Mouse (Mus musculus) embryonic facial prominence, embryonic 13.5 days (tissue): ENCODE data around the gene Sapcd1. TPM values are rescaled to one million over a fixed set of nuclear protein-coding genes. Genes with fewer than 3 reads are reported as not detected.
"Not testable (repeated sequence)": the region's sequence is repeated elsewhere in the genome, so short reads cannot be mapped to it uniquely, and the experiment has no call there.

ENCODE experiments used
- ATAC-seq: fragments of 200-750 bp; cut with Nextera tagmentation; 2 replicates; pipeline ENCODE4 v1.8.0; 2017; ENCODE audit warnings: low read depth; ENCODE audit not compliant: insufficient number of reproducible peaks, insufficient read depth, low FRiP score, low TSS enrichment
- H3K27ac ChIP-seq: fragments of 300-500 bp; sonication (generic); 2 replicates; pipeline ENCODE4 v1.5.1; 2015; ENCODE audit warnings: moderate library complexity, mild to moderate bottlenecking, inconsistent platforms
- H3K27me3 ChIP-seq: fragments of 300-500 bp; sonication (generic); 2 replicates; pipeline ENCODE4 v1.6.1; 2015; ENCODE audit warnings: mild to moderate bottlenecking, inconsistent platforms
- H3K36me3 ChIP-seq: fragments of 300-500 bp; sonication (generic); 2 replicates; pipeline ENCODE4 v1.6.1; 2015; ENCODE audit warnings: mild to moderate bottlenecking, inconsistent platforms
- H3K4me1 ChIP-seq: fragments of 300-500 bp; sonication (generic); 2 replicates; pipeline ENCODE4 v1.6.1; 2015; ENCODE audit warnings: inconsistent platforms
- H3K4me2 ChIP-seq: fragments of 300-500 bp; sonication (generic); 2 replicates; pipeline ENCODE4 v1.6.1; 2015; ENCODE audit warnings: moderate library complexity, mild to moderate bottlenecking, inconsistent platforms
- H3K4me3 ChIP-seq: fragments of 300-500 bp; sonication (generic); 2 replicates; pipeline ENCODE4 v1.5.1; 2015; ENCODE audit warnings: mild to moderate bottlenecking, inconsistent platforms
- H3K9ac ChIP-seq: fragments of 300-500 bp; sonication (generic); 2 replicates; pipeline ENCODE4 v1.6.1; 2015; ENCODE audit warnings: mild to moderate bottlenecking, inconsistent platforms
- H3K9me3 ChIP-seq: fragments of 300-500 bp; sonication (generic); 2 replicates; pipeline ENCODE4 v1.6.1; 2016; ENCODE audit warnings: inconsistent platforms
- WGBS: fragments of 180-500 bp; shearing (Covaris S2); methylation state at CpG from one replicate; pipeline ENCODE4 v1.1.7; 2015; ENCODE audit warnings: mixed read lengths; 5-methylcytosine and 5-hydroxymethylcytosine counted together
- polyA plus RNA-seq: library from polyadenylated mRNA; unstranded; fragments of >200 nt; fragmentation: Nextera tagmentation; extraction: Ambion mirVana; gene quantifications from 2 replicates; pipeline ENCODE4 v1.2.1, GENCODE M21; 2015

Sapcd1 gene
- polyA plus RNA-seq, 1 experiment from 2014 or later: 19.5 TPM

DNA sequence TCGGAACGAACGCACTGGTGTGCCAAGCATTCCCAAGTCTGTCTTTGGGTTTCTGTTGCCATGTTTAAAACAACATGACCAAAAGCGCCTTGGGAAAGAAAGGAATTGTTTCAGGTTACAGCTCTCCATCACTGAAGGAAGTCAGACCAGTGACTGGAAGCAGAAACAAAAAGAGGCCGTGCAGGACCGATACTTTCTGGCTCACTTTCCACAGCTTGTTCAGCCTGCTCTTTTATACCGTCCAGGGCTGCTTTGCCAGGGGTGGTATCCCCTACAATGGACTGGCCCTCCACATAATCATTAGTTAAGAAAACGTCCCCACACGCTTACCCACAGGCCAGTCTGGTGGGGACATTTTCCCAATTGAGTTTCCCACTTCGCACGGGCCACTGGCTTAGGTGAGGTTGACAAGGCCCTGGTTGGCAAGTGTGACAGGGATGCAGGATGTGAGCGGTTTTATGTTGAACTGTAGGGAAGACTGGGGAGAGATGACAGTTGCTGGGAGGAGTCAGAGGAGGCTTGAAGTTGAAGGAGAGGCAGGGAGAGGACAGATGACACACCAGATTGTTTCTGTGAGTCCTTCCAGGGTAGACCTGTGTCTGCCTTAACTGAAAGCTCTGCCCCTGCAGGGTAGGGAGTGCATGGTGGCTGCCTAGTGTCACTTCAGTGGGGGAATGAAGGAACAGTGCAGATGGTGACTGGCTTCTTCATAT lies 25.5 kb downstream of the Sapcd1 start:
- Histone ChIP-seq H3K9ac (peak overlapping the region; percentile 98), H3K36me3 (peaks cover 53% of the 10 kb centered on the region)
- WGBS: 6% methylated on average over 12 of the region's 12 CpGs

DNA sequence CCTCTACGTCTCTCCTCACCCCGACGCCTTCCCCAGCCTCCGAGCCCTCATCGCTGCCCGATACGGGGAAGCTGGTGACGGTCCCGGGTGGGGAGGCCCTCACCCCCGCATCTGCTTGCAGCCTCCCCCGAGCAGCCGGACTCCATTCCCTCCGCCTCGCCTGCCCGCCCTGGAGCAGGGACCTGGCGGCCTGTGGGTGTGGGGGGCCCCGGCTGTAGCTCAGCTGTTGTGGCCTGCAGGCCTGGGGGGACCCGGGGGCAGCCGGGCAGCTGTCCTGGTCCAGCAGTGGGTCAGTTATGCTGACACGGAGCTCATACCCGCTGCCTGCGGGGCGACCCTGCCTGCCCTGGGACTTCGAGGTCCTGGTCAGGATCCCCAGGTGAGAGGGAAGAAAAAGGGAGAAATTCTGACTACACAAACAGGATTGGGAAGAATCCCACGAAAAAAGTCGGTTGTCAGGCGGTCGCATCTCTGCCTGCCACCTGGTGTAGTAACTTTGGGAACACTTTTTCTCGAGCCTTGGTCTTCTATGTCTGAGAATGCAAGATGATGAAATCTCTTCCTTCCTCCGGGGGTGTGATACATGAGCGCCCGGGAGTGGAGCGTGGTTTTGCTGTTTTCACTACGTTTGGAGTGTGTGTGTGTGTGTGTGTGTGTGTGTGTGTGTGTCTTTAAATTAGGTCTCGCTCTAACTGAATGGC lies 26.2 kb downstream of the Sapcd1 start:
- peak; percentile 2; the same call in 1 of the 2 replicates for ATAC-seq
- Histone ChIP-seq H3K4me2 (peak overlapping the region; percentile 99), H3K27me3 (no peaks in the 10 kb centered on the region), H3K9me3 (no peaks in the 10 kb centered on the region), H3K4me3 (peak overlapping the region; percentile 90), H3K9ac (peak overlapping the region; percentile 98), H3K27ac (peak overlapping the region; percentile 99), H3K4me1 (peaks cover 33% of the 10 kb centered on the region), H3K36me3 (peaks cover 51% of the 10 kb centered on the region)
- WGBS: under 1% methylated on average over 35 of the region's 35 CpGs

More for the DNA sequence above, 25.5 kb downstream of the Sapcd1 start:
- peaks cover 30% of the 10 kb centered on the region for H3K4me1 ChIP-seq
- no peaks in the 10 kb centered on the region for H3K27me3 ChIP-seq
- no peaks in the 10 kb centered on the region for H3K9me3 ChIP-seq
- peak overlapping the region; percentile 99 for H3K27ac ChIP-seq
- ATAC-seq: no peak
- peak overlapping the region; percentile 90 for H3K4me3 ChIP-seq
- H3K4me2 ChIP-seq: peak overlapping the region; percentile 99

- WGBS: under 1% methylated on average over 79 of the region's 83 CpGs
- H3K27ac ChIP-seq: peak within 1 kb of the TSS; percentile 99
- peaks cover 50% of the 10 kb centered on the region for H3K36me3 ChIP-seq
- peaks cover 33% of the 10 kb centered on the region for H3K4me1 ChIP-seq
- peak; percentile 80 for ATAC-seq
- peak within 1 kb of the TSS; percentile 99 for H3K4me2 ChIP-seq
- peak within 1 kb of the TSS; percentile 98 for H3K9ac ChIP-seq
- H3K4me3 ChIP-seq: peak within 1 kb of the TSS; percentile 90
- H3K27me3 ChIP-seq: no peaks in the 10 kb centered on the region
- H3K9me3 ChIP-seq: no peaks in the 10 kb centered on the region
These were observed 26.9 kb downstream of the Sapcd1 start, which contains the start of gene Vars for GRCm38 (mm10) chr17:35000717-35001451. Gene Vars, plus strand, starts transcription at chr17:35000987.

DNA sequence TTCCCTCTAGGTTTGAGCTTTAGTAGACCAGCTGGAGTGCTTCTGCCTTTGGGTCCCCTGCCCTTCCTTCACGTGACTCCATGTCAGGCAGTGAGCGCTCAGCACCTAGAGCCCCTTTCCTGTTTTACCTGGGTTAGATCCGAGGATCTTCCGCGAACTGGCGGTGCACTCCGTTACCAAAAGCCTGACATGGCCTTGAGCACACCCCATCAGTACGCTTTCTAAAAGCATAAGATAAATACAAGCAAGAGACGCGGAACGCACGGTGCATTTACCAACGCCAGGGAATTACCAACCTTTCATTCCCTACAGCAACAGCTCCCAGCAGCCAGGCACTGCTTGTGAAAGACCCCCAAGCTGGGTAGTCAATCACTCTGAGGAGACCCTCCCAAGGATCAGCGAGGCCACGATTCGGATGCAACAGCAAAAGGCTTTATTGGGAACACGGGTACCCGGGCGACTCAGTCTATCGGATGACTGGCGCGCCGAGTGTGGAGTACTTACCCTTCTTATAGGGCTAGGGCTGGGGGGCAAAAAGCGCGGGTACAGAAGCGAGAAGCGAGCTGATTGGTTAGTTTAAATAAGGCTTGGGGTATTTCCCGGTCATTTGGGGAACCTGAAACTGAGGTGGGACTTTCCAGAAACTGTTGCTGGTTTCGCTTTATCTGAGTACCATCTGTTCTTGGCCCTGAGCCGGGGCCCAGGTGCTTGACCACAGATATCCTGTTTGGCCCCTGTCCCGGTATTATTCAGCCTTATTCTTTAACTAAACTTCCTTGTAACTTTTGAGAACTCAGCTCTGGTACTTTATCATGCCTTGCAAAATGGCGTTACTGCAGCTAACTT lies 27.7 kb downstream of the Sapcd1 start:
- Histone ChIP-seq H3K36me3 (peaks cover 45% of the 10 kb centered on the region), H3K4me2 (peak overlapping the region; percentile 99), H3K27ac (peak overlapping the region; percentile 99), H3K9ac (peak overlapping the region; percentile 98), H3K4me1 (peaks cover 33% of the 10 kb centered on the region), H3K4me3 (peak overlapping the region; percentile 90)
- 24% methylated on average over 30 of the region's 32 CpGs for WGBS
- not testable (repeated sequence) for H3K9me3 ChIP-seq, ATAC-seq, H3K27me3 ChIP-seq

- ATAC-seq: no peak
- Histone ChIP-seq H3K4me3 (peak overlapping the region; percentile 90), H3K27ac (no peak overlapping the region), H3K4me1 (peaks cover 33% of the 10 kb centered on the region), H3K9me3 (no peaks in the 10 kb centered on the region), H3K4me2 (peak overlapping the region; percentile 99), H3K27me3 (no peaks in the 10 kb centered on the region), H3K36me3 (peaks cover 33% of the 10 kb centered on the region), H3K9ac (no peak overlapping the region)
- 95% methylated on average over 15 of the region's 15 CpGs for WGBS
These were observed 29.0 kb downstream of the Sapcd1 start for GRCm38 (mm10) chr17:34998526-34999430.

- Histone ChIP-seq H3K4me1 (peaks cover 19% of the 10 kb centered on the region), H3K4me2 (peak overlapping the region; percentile 17; the same call in 1 of the 2 replicates)
These were observed 30.7 kb downstream of the Sapcd1 start for GRCm38 (mm10) chr17:34997142-34997483.

GRCm38 (mm10) chr17:34996411-34997141 lies 31.2 kb downstream of the Sapcd1 start:
- ATAC-seq: no peak
- Histone ChIP-seq H3K36me3 (peaks cover 39% of the 10 kb centered on the region), H3K4me3 (no peak overlapping the region), H3K27me3 (no peaks in the 10 kb centered on the region), H3K4me1 (peaks cover 18% of the 10 kb centered on the region), H3K4me2 (peak overlapping the region; percentile 17; the same call in 1 of the 2 replicates), H3K9me3 (no peaks in the 10 kb centered on the region), H3K27ac (no peak overlapping the region), H3K9ac (peak overlapping the region; percentile 32; the same call in 1 of the 2 replicates)
- WGBS: 93% methylated on average over 14 of the region's 14 CpGs

More at GRCm38 (mm10) chr17:34997142-34997483, 30.7 kb downstream of the Sapcd1 start:
- H3K36me3 ChIP-seq: peaks cover 36% of the 10 kb centered on the region
- no peaks in the 10 kb centered on the region for H3K9me3 ChIP-seq
- H3K27me3 ChIP-seq: no peaks in the 10 kb centered on the region
- 94% methylated on average over 5 of the region's 5 CpGs for WGBS
- H3K27ac ChIP-seq: no peak overlapping the region
- H3K4me3 ChIP-seq: no peak overlapping the region
- peak overlapping the region; percentile 32 for H3K9ac ChIP-seq
- no peak for ATAC-seq

DNA sequence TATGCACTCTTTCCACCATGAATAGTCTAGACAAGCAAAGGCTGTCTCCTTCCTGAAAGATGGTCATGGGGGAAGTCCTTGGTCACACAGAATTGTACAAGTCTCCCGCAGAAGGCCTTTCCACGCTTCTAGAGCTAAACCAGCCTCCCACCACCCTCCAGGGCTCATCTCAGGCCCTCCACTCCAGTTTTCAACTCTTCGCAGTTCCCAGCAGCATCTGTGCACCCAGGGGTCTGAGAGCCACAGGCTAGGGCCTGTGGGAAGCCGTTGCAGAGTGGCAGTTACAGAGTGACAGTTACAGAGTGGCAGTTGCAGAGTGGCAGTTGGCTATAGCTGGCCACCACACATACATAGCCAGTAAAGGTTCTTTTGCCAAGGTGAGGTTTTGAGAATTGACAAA lies 31.9 kb downstream of the Sapcd1 start:
- Histone ChIP-seq H3K36me3 (peaks cover 45% of the 10 kb centered on the region), H3K4me1 (peaks cover 18% of the 10 kb centered on the region)
- not testable (repeated sequence) for H3K27ac ChIP-seq, H3K9me3 ChIP-seq, H3K4me3 ChIP-seq, ATAC-seq, H3K4me2 ChIP-seq, H3K9ac ChIP-seq, H3K27me3 ChIP-seq
- WGBS: 95% methylated on average over 4 of the region's 4 CpGs

DNA sequence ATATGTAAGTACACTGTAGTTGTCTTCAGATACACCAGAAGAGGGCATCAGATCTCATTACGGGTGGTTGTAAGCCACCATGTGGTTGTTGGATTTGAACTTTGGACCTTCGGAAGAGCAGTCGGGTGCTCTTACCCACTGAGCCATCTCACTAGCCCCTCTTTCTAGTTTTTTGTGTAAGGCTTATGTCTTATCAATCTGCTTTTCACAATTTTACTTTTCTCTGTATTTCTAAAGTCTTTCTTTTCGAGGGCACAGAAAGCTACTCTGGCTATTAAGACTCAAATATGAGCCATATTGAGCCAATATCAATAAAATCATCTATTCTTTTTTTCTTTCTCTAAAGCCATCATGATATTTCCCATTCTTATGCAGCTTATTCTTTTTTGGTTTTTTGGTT lies 32.6 kb downstream of the Sapcd1 start:
- H3K27ac ChIP-seq, H3K9me3 ChIP-seq, ATAC-seq, H3K27me3 ChIP-seq, H3K4me2 ChIP-seq, H3K4me3 ChIP-seq, H3K9ac ChIP-seq: not testable (repeated sequence)
- Histone ChIP-seq H3K36me3 (peaks cover 52% of the 10 kb centered on the region), H3K4me1 (peaks cover 18% of the 10 kb centered on the region)
- 93% methylated on average over 4 of the region's 4 CpGs for WGBS

- no peak for ATAC-seq
- Histone ChIP-seq H3K4me1 (peaks cover 14% of the 10 kb centered on the region), H3K27me3 (no peaks in the 10 kb centered on the region), H3K4me3 (no peak overlapping the region), H3K4me2 (no peak overlapping the region), H3K9ac (no peak overlapping the region), H3K36me3 (peaks cover 52% of the 10 kb centered on the region), H3K9me3 (no peaks in the 10 kb centered on the region), H3K27ac (no peak overlapping the region)
These were observed 33.1 kb downstream of the Sapcd1 start for GRCm38 (mm10) chr17:34994751-34995150.
